Mouse (Mus musculus): ENCODE results near the gene Rasl11a. TPM values are rescaled to one million over a fixed set of nuclear protein-coding genes. Genes with fewer than 3 reads are reported as not detected.

The Rasl11a gene
- polyA plus RNA-seq (2021), result 630 TPM

DNA sequence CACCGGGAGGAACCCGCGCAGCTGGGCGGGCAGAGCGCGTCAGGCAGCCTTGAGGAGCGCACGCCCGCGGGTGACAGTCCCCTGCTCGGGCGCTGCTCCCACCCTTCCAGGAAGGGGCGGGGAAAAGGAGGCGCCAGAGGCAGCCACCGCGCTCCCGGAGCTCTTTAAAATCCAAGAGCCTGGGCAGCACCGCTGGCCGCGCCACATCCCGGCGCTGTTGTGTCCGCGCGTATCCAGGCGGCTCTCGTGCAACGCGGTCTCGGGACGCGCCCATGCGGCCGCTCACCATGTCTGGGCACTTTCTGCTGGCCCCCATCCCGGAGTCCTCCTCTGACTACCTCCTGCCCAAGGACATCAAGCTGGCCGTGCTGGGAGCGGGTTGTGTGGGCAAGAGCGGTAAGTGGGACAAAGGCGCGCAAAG is at the start of gene Rasl11a:
TSS of gene Rasl11a (plus strand) at position 127 of the 421 bp plus-strand sequence.
- ChIA-PET CTCF (interaction anchor here (0.9 to 6.0 kb wide), 11 partner anchors 10 to 169 kb away, joined by 3 to 46 read pairs (median 5); no protein-coding TSS in a partner anchor), POLR2A (interaction anchor here (0.8 to 6.2 kb wide), 29 partner anchors 10 to 167 kb away, joined by 3 to 85 read pairs (median 5); partner anchors contain the start of genes Rpl21 and Usp12)
- ATAC-seq (peak; percentile 81), DNase-seq (ENCODE audit: low read depth, low spot score) (no peak)
- in situ Hi-C loops (cut with MboI; ENCODE audit: low pct_unique_long_range_greater_than_20kb), result loop anchor here (5.0 kb wide), 1 partner anchor 153 kb away; no protein-coding TSS in a partner anchor
- H3K27me3 ChIP-seq, result no peaks in the 10 kb centered on the region
- peak; percentile 46 for TF ChIP-seq CTCF (IDR thresholded peaks at IDR 0.05)

DNA sequence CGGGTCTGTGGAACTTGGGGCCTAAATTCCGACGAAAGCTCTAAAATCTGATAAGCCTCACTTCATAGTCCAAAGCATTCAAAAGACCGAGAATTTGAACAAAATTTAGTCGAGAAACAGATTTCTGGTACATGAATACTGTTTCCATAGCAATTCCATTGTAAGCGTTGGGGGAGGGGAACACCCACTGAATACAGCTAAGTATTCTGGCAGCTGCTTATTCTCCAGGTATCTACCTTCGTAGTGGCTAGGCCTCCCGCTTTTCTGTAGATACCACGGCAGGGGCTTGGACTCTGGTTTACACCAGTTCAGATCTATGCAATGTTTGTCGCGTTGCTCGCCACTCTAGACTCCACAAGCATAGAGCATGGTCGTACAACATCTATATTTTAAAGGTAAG is 49.1 kb upstream of the Rasl11a start:
- H3K27me3 ChIP-seq, result no peaks in the 10 kb centered on the region
- POLR2A ChIA-PET, result interaction anchor here (0.6 to 1.1 kb wide), 3 partner anchors 37 to 90 kb away, joined by 3 to 4 read pairs (median 4); partner anchors contain the start of gene Rpl21
- in situ Hi-C loops (cut with MboI; ENCODE audit: low pct_unique_long_range_greater_than_20kb), result no loop called here
- DNase-seq (ENCODE audit: low read depth, low spot score), result no peak
- no peak for ATAC-seq
- TF ChIP-seq CTCF (IDR thresholded peaks at IDR 0.05), result no peak
- CTCF ChIA-PET, result interaction anchor here (1.1 to 3.0 kb wide), 5 partner anchors 9 to 39 kb away, joined by 3 to 7 read pairs (median 4); no protein-coding TSS in a partner anchor

DNA sequence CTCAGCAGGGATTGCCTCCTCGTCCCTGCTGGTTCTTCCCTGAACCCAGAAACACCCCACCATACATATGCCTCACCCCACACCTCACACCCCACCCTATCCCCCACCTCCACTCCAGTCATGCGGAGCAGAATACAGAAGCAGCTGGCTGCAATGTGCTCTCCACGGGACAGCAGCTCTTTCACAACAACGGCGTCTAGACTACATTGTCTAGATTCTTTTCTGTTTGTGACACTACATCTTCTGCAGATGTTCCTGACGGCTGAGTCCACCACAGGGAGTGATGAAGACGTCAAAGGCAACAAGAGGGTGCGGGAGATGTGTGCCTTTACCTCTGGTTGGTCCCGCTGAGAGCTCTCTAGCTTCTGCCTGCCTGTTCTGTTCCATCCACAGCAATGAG is 46.8 kb upstream of the Rasl11a start:
- no peak for TF ChIP-seq CTCF (IDR thresholded peaks at IDR 0.05)
- in situ Hi-C loops (cut with MboI; ENCODE audit: low pct_unique_long_range_greater_than_20kb), result no loop called here
- ChIA-PET CTCF (no interaction called here), POLR2A (interaction anchor here (0.5 to 1.0 kb wide), 3 partner anchors 29 to 59 kb away, joined by 3 to 4 read pairs (median 4); no protein-coding TSS in a partner anchor)
- DNase-seq (ENCODE audit: low read depth, low spot score) (no peak), ATAC-seq (no peak)
- H3K27me3 ChIP-seq, result no peaks in the 10 kb centered on the region

DNA sequence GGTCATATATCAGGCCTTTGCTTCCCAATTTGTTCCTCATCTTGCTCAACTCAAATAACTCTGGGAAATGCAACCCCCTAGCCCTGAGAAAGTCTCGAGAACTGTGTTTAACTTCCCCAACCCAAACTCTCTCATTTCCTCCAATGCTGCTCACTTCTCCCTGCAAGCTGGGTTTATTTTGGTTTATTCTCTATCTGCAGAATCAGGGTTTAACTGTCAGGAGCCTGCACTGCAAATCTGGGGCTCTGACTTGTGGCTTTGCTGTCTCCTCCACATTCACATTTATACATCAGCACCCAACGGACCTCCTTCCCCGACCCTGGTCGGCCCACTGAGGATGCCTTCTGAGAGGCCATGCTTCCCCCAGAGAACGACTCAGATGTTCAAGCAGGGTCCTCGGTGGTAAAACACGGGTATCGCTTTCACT is 38.9 kb upstream of the Rasl11a start:
- ChIA-PET CTCF (interaction anchor here (1.8 kb wide), 1 partner anchor 10 kb away, joined by 5 read pairs; no protein-coding TSS in a partner anchor), POLR2A (interaction anchor here (0.9 kb wide), 1 partner anchor 14 kb away, joined by 3 read pairs; no protein-coding TSS in a partner anchor)
- ATAC-seq (no peak), DNase-seq (ENCODE audit: low read depth, low spot score) (no peak)
- in situ Hi-C loops (cut with MboI; ENCODE audit: low pct_unique_long_range_greater_than_20kb), result no loop called here
- no peak for TF ChIP-seq CTCF (IDR thresholded peaks at IDR 0.05)
- no peaks in the 10 kb centered on the region for H3K27me3 ChIP-seq

DNA sequence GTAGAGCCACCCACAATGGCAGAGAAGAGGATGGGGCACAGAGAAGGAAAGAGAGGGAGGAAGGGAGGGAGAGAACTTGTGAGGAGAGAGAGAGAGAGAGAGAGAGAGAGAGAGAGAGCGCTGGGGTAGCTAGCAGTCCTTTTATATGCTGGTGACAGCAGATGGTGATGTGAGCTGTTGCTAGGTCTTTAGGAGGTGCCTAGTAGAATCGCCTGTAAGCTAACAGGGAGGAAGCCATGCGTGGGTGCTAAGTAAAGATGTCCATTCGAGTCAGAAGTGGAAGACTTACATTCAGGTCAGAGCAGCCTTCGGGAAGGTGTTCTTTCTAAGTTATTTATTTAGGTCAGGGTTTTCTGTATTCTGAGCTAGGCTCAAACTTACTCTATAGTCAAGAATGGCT is 34.9 kb upstream of the Rasl11a start:
- no peak for TF ChIP-seq CTCF (IDR thresholded peaks at IDR 0.05)
- ChIA-PET CTCF (interaction anchor here (1.9 kb wide), 1 partner anchor 10 kb away, joined by 9 read pairs; no protein-coding TSS in a partner anchor), POLR2A (no interaction called here)
- no peaks in the 10 kb centered on the region for H3K27me3 ChIP-seq
- in situ Hi-C loops (cut with MboI; ENCODE audit: low pct_unique_long_range_greater_than_20kb), result no loop called here
- DNase-seq (ENCODE audit: low read depth, low spot score) (no peak), ATAC-seq (no peak)

DNA sequence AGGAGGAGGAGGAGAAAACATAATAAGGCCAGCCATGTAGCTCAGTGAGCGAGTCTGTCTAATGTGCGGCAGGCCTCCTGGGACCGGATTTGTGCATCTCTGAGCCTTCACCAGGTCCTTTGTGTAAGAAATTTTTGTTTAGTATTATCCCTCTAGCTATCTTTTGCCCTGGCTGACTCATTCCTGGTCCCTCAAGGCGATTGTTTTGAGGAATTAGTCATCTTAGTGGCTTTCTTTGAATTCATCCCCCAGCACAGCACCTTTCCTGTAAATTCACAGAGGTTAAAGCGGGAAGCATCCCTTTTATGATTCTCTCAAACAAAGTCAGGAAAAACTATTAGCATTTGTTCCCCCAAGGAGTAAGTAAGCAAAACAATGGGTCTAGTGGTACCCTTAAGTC is 32.0 kb upstream of the Rasl11a start:
- CTCF ChIA-PET, result interaction anchor here (1.2 to 3.4 kb wide), 3 partner anchors 12 to 34 kb away, joined by 3 to 13 read pairs (median 7); partner anchors contain the start of gene Usp12
- no peak for TF ChIP-seq CTCF (IDR thresholded peaks at IDR 0.05)
- ATAC-seq, result peak; percentile 86

DNA sequence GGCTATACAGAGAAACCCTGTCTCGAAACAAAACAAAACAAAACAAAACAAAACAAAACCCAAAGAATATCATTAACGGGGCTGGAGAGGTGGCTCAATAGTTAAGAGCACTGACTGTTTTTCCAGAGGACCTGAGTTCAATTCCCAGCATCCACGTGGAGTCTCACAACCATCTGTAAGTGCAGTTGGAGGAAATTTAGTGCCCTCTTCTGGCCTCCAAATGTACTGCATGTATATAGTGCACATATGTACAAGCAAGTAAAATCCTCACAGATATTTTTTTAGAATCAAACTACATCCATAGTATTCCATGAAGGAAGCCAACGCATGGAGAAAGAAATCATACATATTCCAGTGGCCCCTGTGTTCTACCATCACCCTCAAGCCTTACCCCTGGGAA is 31.4 kb upstream of the Rasl11a start:
- TF ChIP-seq CTCF (IDR thresholded peaks at IDR 0.05), result peak; percentile 48
- H3K27me3 ChIP-seq, result no peaks in the 10 kb centered on the region
- no peak for DNase-seq (ENCODE audit: low read depth, low spot score)
- POLR2A ChIA-PET, result interaction anchor here (0.5 to 0.7 kb wide), 4 partner anchors 24 to 56 kb away, joined by 3 read pairs; no protein-coding TSS in a partner anchor
- no peak for ATAC-seq
- CTCF ChIA-PET, result interaction anchor here (3.4 kb wide), 1 partner anchor 12 kb away, joined by 13 read pairs; no protein-coding TSS in a partner anchor
- in situ Hi-C loops (cut with MboI; ENCODE audit: low pct_unique_long_range_greater_than_20kb), result no loop called here

More for the DNA sequence above, 32.0 kb upstream of the Rasl11a start:
- DNase-seq (ENCODE audit: low read depth, low spot score), result peak; percentile 75
- no peaks in the 10 kb centered on the region for H3K27me3 ChIP-seq
- in situ Hi-C loops (cut with MboI; ENCODE audit: low pct_unique_long_range_greater_than_20kb), result no loop called here
- POLR2A ChIA-PET, result interaction anchor here (1.2 kb wide), 1 partner anchor 33 kb away, joined by 3 read pairs; the partner anchor contains the start of gene Rasl11a

DNA sequence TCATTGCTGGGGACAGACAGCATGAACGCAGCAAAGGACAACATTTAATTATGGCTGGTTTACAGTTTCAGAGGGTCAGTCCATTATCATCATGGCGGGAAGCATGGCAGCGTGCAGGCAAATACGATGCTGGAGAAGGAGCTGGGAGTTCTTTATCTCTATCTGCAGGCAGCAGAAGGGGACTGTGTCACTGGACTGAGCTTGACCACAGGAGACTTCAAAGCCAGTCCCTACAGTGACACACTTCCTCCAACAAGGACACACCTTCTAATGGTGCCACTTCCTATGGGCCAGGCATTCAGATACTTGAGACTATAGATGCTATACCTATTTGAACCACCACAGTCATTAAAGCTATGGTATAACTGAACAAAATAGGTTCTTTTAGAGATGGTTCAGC is 29.5 kb upstream of the Rasl11a start:
- ChIA-PET POLR2A (interaction anchor here (0.6 to 1.2 kb wide), 3 partner anchors 21 to 909 kb away, joined by 3 to 4 read pairs (median 3); no protein-coding TSS in a partner anchor), CTCF (interaction anchor here (0.9 to 1.5 kb wide), 4 partner anchors 13 to 140 kb away, joined by 3 to 6 read pairs (median 3); no protein-coding TSS in a partner anchor)
- no peak for ATAC-seq
- H3K27me3 ChIP-seq, result no peaks in the 10 kb centered on the region
- no peak for DNase-seq (ENCODE audit: low read depth, low spot score)
- in situ Hi-C loops (cut with MboI; ENCODE audit: low pct_unique_long_range_greater_than_20kb), result no loop called here
- no peak for TF ChIP-seq CTCF (IDR thresholded peaks at IDR 0.05)

DNA sequence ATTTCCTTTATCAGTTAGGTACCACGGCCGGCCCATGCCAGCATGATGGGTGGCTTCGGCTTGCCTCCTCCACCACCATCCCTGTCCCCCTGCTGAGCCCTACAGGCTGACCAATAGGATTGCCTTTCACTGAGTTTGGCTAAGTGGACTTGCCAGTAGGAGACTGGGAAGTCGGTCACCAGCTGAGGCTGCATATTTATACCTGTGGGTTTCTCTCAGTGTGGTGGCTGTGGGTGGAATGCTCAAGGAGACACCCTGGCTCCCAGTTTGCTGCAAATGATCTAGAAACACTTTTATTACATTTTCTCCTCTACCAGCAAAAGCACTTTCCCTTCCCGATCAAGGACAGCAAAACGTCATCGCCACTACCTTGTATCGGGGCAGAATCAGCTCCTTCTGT is 27.3 kb upstream of the Rasl11a start:
- TF ChIP-seq CTCF (IDR thresholded peaks at IDR 0.05), result no peak
- DNase-seq (ENCODE audit: low read depth, low spot score) (no peak), ATAC-seq (no peak)
- POLR2A ChIA-PET, result no interaction called here
- no peaks in the 10 kb centered on the region for H3K27me3 ChIP-seq
- in situ Hi-C loops (cut with MboI; ENCODE audit: low pct_unique_long_range_greater_than_20kb), result no loop called here
- CTCF ChIA-PET, result interaction anchor here (1.2 to 1.5 kb wide), 2 partner anchors 21 to 86 kb away, joined by 3 to 4 read pairs; no protein-coding TSS in a partner anchor

DNA sequence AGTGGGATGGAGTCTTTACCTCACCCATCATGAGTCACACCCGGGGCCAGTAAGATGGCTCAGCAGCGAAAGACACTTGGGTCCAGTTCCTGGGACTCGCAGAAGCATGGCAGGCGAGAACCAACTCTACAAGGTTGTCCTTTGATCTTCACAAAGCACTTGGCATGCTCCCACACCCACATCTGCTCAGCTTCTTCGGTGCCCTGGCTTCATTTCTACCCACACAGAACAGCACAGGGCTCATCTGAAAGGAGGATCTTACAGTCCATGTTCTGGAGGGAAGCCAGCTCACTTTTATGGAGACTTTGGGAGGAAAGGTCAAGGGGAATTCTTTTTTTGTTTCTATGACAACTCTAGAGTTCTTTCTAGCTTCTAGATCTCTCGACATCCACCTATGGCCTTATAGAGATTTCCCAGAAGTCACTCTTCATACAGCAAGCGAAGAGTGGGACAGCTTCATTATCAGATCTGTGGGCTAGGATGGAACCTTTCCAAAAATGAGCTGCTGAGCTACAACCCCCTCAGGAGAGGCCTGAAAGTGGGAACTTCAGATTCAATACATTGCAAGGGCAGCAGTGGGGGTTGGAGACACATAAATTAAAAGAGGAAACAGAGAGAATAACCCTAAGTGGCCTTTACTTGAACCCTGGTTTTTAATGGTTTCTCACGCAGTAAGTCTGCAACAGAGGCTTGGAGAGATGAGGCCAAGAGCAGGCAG is 25.8 kb upstream of the Rasl11a start:
- DNase-seq (ENCODE audit: low read depth, low spot score) (peak; percentile 48), ATAC-seq (peak; percentile 82)
- CTCF ChIA-PET, result interaction anchor here (0.8 to 1.4 kb wide), 4 partner anchors 11 to 97 kb away, joined by 3 to 9 read pairs (median 3); no protein-coding TSS in a partner anchor
- in situ Hi-C loops (cut with MboI; ENCODE audit: low pct_unique_long_range_greater_than_20kb), result no loop called here
- POLR2A ChIA-PET, result interaction anchor here (0.6 kb wide), 1 partner anchor 25 kb away, joined by 4 read pairs; no protein-coding TSS in a partner anchor
- no peak for TF ChIP-seq CTCF (IDR thresholded peaks at IDR 0.05)
- no peaks in the 10 kb centered on the region for H3K27me3 ChIP-seq
